In the genomic region with DNA sequence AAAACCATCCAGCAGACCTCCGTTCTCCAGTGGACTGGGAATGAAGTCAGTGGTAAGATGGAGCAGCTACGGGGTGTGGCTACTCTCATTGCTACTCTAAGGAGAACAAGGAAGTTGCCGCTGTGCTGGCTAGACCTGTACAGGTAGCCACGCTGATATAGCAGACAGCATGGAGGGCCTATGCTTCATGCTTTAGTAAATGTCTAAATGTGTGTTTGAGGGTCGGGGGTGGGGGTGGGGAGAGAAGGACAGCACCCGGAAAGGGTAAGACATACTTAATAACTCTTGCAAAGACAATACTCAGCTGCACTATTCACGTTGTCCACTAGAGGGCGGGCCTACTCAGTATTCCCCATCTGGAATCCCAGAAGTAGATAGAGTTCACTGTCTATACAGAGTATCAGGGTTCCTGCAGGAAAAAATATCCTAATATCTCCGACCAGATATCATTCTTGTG, we compare ENCODE assay signal across 8 mouse cellular contexts. TPM values are rescaled to one million over a fixed set of nuclear protein-coding genes. Genes with fewer than 3 reads are reported as not detected.
DNase-seq lines count a peak whose midpoint lies in the region; ATAC-seq lines count a peak whose summit lies in the region.

No protein-coding gene starts in this region.

- ATAC-seq in hindbrain, embryonic 14.5 days (ENCODE audit: low FRiP score): 0 out of 2 replicates have a peak, but pooled peaks have one; percentile 21
- peak; percentile 30 for ATAC-seq in megakaryocyte, adult 5-6 weeks (ENCODE audit: poor library complexity, severe bottlenecking)

- 0 out of 2 replicates have a peak, but pooled peaks cover 3% of the 10 kb centered on the region for H3K27me3 ChIP-seq in hindbrain, embryonic 14.5 days (ENCODE audit: control insufficient read depth, insufficient read depth, low read length)

- peak; percentile 82 for DNase-seq in ZHBTc4 (ENCODE audit: low read depth, low spot score)
- peak; percentile 86 to 89 for DNase-seq in cerebellum, postnatal 10 days
- DNase-seq in frontal cortex, postnatal 25 days (ENCODE audit: low spot score in 2 of 2): peak; percentile 53 to 65
- DNase-seq in hindbrain, embryonic 14.5 days (ENCODE audit: low spot score): peak; percentile 92
- peak; percentile 59 to 91 for DNase-seq in layer of hippocampus, postnatal 25 days (ENCODE audit: extremely low spot score in 1 of 2, low spot score in 1 of 2)
- DNase-seq in right cerebral cortex, postnatal 10 days (ENCODE audit: low spot score in 2 of 2): peak; percentile 69 to 84
- peak; percentile 54 for DNase-seq in yolk sac, embryonic 10.5 days (ENCODE audit: low spot score)

- H3K36me3 ChIP-seq in hindbrain, embryonic 14.5 days (replicated peaks; ENCODE audit: control insufficient read depth, insufficient read depth): no peaks in the 10 kb centered on the region

- H3K9me3 ChIP-seq in hindbrain, embryonic 14.5 days (ENCODE audit: control insufficient read depth, low read length): no peaks in the 10 kb centered on the region

- H3K27ac ChIP-seq in hindbrain, embryonic 14.5 days: no peak overlapping the region

- H3K4me3 ChIP-seq in hindbrain, embryonic 14.5 days (replicated peaks; ENCODE audit: low read length): no peak overlapping the region

- no peak overlapping the region for H3K4me2 ChIP-seq in hindbrain, embryonic 14.5 days (replicated peaks)

- H3K4me1 ChIP-seq in hindbrain, embryonic 14.5 days (replicated peaks; ENCODE audit: control insufficient read depth, insufficient read depth, low read length): no peaks in the 10 kb centered on the region

- WGBS in hindbrain, embryonic 14.5 days: 29% methylated on average over 9 of the region's 9 CpGs

- H3K9ac ChIP-seq in hindbrain, embryonic 14.5 days: no peak overlapping the region

RNA-seq across cellular contexts. Expression of gene BC067074, which starts 26.4 kb away (rescaled TPM):
- 1.0 TPM in 2 replicates for polyA plus RNA-seq in hindbrain, embryonic 14.5 days (2014; fragmentation: Nextera tagmentation; extraction: Ambion mirVana)
- 1 to 10 TPM in 1 of 2 experiments, under 1 TPM in 1; 0.91 to 1.0 TPM for total RNA-seq in layer of hippocampus, postnatal 25 days (2021)
- 0.07 and 0.22 TPM in 2 replicates for total RNA-seq in megakaryocyte, adult 5-6 weeks (2015)
- total RNA-seq in megakaryocyte, adult 5-6 weeks (2017): 0.22 TPM in 1 of 2 replicates, not detected in the other

RNA-seq across cellular contexts. Expression of gene Gzmk, which starts 40.8 kb away (rescaled TPM):
- not detected in 2 replicates for polyA plus RNA-seq in hindbrain, embryonic 14.5 days (2014; fragmentation: Nextera tagmentation; extraction: Ambion mirVana)
- under 1 TPM in 1 of 2 experiments, not detected in 1; 0.27 TPM for total RNA-seq in layer of hippocampus, postnatal 25 days (2021)
- total RNA-seq in megakaryocyte, adult 5-6 weeks (2015): not detected in 2 replicates
- not detected in 2 replicates for total RNA-seq in megakaryocyte, adult 5-6 weeks (2017)

RNA-seq across cellular contexts. Expression of gene Esm1, which starts 57.1 kb away (rescaled TPM):
- 1.2 and 1.8 TPM in 2 replicates for polyA plus RNA-seq in hindbrain, embryonic 14.5 days (2014; fragmentation: Nextera tagmentation; extraction: Ambion mirVana)
- under 1 TPM in 1 of 2 experiments, not detected in 1; 0.17 TPM for total RNA-seq in layer of hippocampus, postnatal 25 days (2021)
- 0.07 and 0.71 TPM in 2 replicates for total RNA-seq in megakaryocyte, adult 5-6 weeks (2015)
- total RNA-seq in megakaryocyte, adult 5-6 weeks (2017): 1.3 and 1.8 TPM in 2 replicates
